Mouse (Mus musculus) retina, postnatal 7 days (tissue): ENCODE results near the gene Olfr1377.
"Not testable (repeated sequence)": the region's sequence is repeated elsewhere in the genome, so short reads cannot be mapped to it uniquely, and the experiment has no call there.

Experiments used
- DNase-seq: peaks from one replicate; pipeline ENCODE4 v3.0.0-alpha.2; 2012; ENCODE audit warnings: low read depth, low spot score

The Olfr1377 gene

GRCm38 (mm10) chr11:50981667-50982066 is at the start of gene Olfr1377:
Olfr1377 (plus strand) TSS chr11:50981967.
- no peak for DNase-seq

- no peak for DNase-seq
Observed at GRCm38 (mm10) chr11:50932040-50932439, 49.7 kb upstream of the Olfr1377 start.

- no peak for DNase-seq
Observed at GRCm38 (mm10) chr11:50938435-50938834, 43.3 kb upstream of the Olfr1377 start.

- peak; percentile 51 for DNase-seq
Observed at GRCm38 (mm10) chr11:50939621-50940366, 42.0 kb upstream of the Olfr1377 start.

- DNase-seq = no peak
Observed at GRCm38 (mm10) chr11:50942386-50942785, 39.4 kb upstream of the Olfr1377 start.

GRCm38 (mm10) chr11:50943506-50943905 is 38.3 kb upstream of the Olfr1377 start, which contains the start of gene 4933414I15Rik:
4933414I15Rik (minus strand) TSS chr11:50943765.
- DNase-seq = no peak

- DNase-seq = no peak
Observed at GRCm38 (mm10) chr11:50952290-50952689, 29.5 kb upstream of the Olfr1377 start.

GRCm38 (mm10) chr11:50953665-50954064 is 28.1 kb upstream of the Olfr1377 start, which contains the start of gene Prop1:
Prop1 (minus strand) TSS chr11:50953765.
- DNase-seq = no peak

GRCm38 (mm10) chr11:50964886-50965285 is 16.9 kb upstream of the Olfr1377 start:
- DNase-seq = no peak

- DNase-seq = no peak
Observed at GRCm38 (mm10) chr11:50966230-50966629, 15.5 kb upstream of the Olfr1377 start, which contains the start of gene Olfr1378. Olfr1378 (plus strand) TSS chr11:50966530.

- no peak for DNase-seq
Observed at GRCm38 (mm10) chr11:50977216-50977615, 4.6 kb upstream of the Olfr1377 start.

GRCm38 (mm10) chr11:51003296-51003695 is 21.5 kb downstream of the Olfr1377 start, which contains the start of gene Olfr51:
Olfr51 (plus strand) TSS chr11:51003596.
- no peak for DNase-seq

- DNase-seq = no peak
Observed at GRCm38 (mm10) chr11:51011821-51012220, 30.1 kb downstream of the Olfr1377 start.

GRCm38 (mm10) chr11:51013936-51014335 is 32.2 kb downstream of the Olfr1377 start, which contains the start of gene Olfr54:
Olfr54 (plus strand) TSS chr11:51014236.
- DNase-seq = no peak

GRCm38 (mm10) chr11:51016341-51016740 is 34.6 kb downstream of the Olfr1377 start:
- no peak for DNase-seq

GRCm38 (mm10) chr11:51026811-51027210 is 45.0 kb downstream of the Olfr1377 start:
- not testable (repeated sequence) for DNase-seq

GRCm38 (mm10) chr11:51029381-51029780 is 47.6 kb downstream of the Olfr1377 start:
- DNase-seq = not testable (repeated sequence)

- DNase-seq = no peak
Observed at GRCm38 (mm10) chr11:51030225-51030624, 48.5 kb downstream of the Olfr1377 start.

- DNase-seq = peak; percentile 28
Observed at GRCm38 (mm10) chr11:51032851-51033250, 51.1 kb downstream of the Olfr1377 start.

GRCm38 (mm10) chr11:51034141-51034540 is 52.4 kb downstream of the Olfr1377 start:
- not testable (repeated sequence) for DNase-seq

GRCm38 (mm10) chr11:51035951-51036350 is 54.2 kb downstream of the Olfr1377 start:
- no peak for DNase-seq
